Mouse (Mus musculus): ENCODE data around the gene Olfr776.

Olfr776 gene

DNA sequence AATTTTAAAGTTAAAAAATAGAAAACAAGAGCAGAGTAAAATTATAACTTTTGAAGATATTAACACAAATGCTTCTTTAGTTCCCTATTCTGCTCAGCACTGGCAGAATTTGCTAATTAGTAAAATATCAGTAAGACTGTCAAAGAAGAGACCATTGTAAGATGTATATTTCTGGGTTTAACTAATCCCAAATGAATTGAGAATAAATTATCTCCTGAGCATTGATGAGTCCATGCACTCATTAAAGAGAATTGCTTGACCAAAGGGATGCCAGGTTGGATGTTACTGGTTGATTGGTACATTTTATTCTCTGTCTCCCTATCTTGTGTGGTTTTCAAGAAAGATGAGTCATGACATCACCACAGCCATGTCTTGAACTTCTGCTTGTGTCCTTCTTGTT, at the start of gene Olfr776:
TSS of gene Olfr776 (plus strand) at position 301 of the 400 bp plus-strand sequence.
- in situ Hi-C loops (cut with MboI, MseI), result no loop called here

DNA sequence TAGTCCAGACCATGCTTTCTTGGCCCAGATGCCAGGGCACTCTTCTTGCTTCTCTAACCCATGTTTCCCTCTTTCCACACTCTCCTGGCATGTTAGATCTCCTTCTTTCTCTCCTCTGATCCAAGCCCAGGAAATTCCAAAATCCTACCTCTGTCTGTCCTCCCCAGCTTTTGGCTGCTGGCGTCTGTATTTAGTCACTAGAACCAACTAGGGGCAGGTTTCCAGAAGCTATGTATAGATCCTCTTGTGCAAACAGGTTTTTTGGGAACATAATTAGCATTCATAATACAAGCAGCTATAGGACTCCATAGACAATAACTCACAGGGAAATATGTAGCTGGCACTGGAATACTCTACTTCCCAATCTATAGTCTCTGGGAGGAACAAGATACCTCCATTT, 28.2 kb upstream of the Olfr776 start:
- in situ Hi-C loops (cut with MboI, MseI), result no loop called here

DNA sequence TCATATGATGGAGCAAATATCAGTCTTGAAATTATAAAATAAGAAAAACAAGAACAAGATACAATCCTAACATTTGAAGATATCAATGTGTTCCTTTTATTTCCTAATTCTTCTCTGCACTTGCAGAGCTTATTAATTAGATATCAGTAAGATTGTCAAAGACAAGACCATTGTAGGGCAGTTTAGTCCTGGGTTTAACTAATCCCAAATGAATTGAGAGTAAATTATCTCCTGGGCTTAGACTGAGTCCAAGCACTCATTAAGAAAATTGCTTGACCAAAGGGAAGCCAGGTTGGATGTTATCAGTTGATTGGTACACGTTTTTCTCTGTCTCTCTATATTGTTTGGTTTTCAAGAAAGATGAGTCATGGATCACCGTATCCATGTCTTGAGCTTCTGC, 23.0 kb upstream of the Olfr776 start, which contains the start of gene Olfr774:
TSS of gene Olfr774 (plus strand) at position 301 of the 400 bp plus-strand sequence.
- in situ Hi-C loops (cut with MboI, MseI), result no loop called here

DNA sequence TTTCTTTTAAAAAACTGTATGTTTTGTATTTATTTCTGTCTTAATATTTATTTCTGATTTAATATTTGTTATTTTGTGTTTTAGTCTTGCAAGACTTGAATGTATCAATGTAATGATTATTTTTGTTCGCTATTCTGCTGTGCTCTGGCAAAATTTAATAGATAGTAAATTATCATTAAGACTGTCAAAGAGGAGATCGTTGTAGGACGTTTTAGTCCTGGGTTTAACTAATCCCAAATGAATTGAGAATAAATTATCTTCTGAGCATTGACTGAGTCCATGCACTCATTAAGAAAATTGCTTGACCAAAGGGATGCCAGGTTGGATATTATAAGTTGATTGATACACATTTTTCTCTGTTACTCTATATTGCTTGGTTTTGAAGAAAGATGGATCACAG, 10.8 kb upstream of the Olfr776 start, which contains the start of gene Olfr775:
TSS of gene Olfr775 (plus strand) at position 301 of the 400 bp plus-strand sequence.
- in situ Hi-C loops (cut with MboI, MseI), result no loop called here

DNA sequence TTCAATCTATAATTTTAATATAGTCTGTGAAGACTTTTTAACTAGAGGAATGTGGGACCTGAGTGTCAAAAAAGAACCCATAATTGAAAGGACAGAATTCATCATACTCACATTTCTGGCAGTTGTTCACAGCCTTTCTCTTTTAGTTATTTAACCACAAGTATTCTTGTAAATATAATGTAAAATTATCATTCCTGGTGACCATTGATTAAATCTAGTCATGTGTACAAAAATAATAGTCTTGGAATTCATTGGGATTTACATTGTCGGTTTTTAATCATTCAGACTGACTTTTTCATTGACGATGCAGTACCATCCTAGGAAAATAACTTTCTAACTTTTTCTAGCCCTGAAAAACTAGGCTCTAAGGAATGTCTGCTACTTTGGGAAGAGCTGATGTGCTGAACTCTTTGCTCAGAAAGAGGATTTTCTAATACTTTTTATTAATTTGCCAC, 12.2 kb downstream of the Olfr776 start, which contains the start of gene Olfr777:
TSS of gene Olfr777 (minus strand) at position 405 of the 455 bp plus-strand sequence.
- in situ Hi-C loops (cut with MboI, MseI), result no loop called here

DNA sequence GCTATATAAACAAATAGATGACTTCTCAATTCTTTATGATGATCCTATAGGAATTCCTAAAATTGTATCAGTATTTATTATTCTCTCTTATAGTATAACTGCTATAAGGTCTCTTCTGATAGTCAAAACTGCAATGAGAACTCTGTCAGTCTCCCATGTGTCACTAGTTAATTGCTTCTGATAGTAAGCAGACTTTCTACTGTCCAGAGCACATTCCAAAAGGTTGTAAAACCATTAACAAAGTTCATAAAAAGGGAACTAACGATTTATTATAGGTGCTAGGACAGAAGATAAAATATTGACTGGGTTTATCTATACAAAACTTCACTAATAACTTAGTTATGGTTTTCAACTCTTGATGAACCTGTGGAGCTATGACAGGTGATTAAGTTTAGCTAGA, 54.0 kb downstream of the Olfr776 start:
- in situ Hi-C loops (cut with MboI, MseI), result loop anchor here (5.0 kb wide), 1 partner anchor 39 kb away; no protein-coding TSS in a partner anchor

DNA sequence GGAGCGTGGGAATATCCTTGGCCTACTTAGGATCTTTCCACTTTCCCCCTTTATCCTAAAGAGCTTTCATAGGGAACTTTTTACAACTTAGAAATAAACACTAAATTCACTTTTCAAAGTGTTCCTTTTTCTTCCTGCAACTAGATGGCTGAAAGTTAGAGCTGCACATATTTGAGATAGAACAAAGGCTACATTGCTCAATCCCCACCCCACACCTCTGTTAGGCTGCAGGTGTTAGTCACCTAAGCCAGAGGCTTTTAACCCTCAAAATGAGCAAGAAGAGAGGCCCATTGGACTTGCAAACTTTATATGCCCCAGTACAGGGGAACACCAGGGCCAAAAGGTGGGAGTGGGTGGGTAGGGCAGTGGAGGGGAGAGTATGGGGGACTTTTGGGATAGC, 54.6 kb downstream of the Olfr776 start:
- in situ Hi-C loops (cut with MboI, MseI), result loop anchor here (5.0 kb wide), 1 partner anchor 39 kb away; no protein-coding TSS in a partner anchor

Measured in T-helper 2 cell (primary cell).